Mouse (Mus musculus) heart, embryonic 14.5 days (tissue): ENCODE results near the gene Rtcb. TPM values are rescaled to one million over a fixed set of nuclear protein-coding genes. Genes with fewer than 3 reads are reported as not detected.
A peak's percentile ranks its signal among the peaks of the same experiment; 100 is the strongest.

Experiments
- ATAC-seq: fragments of 200-750 bp; cut with Nextera tagmentation; 2 replicates; pipeline ENCODE4 v1.8.0; 2017; ENCODE audit warnings: low read depth, moderate TSS enrichment; ENCODE audit not compliant: insufficient number of reproducible peaks, insufficient read depth, low FRiP score
- H3K27ac ChIP-seq, 2 experiments: fragments of 200-500 bp in 1 of 2; fragments of 300-500 bp in 1 of 2; sonication (generic) in 1 of 2; replicated peaks in 1 of 2; 2 replicates each; pipeline ENCODE4 v1.5.1; 2012 to 2014; ENCODE audit warnings: low read depth in 2 of 2, low read length in 2 of 2, control low read depth in 1 of 2, mild to moderate bottlenecking in 1 of 2, mixed read lengths in 1 of 2; ENCODE audit not compliant: control insufficient read depth in 1 of 2, insufficient read depth in 1 of 2
- H3K27me3 ChIP-seq: fragments of 300-500 bp; sonication (generic); 2 replicates; pipeline ENCODE4 v1.6.1; 2014; ENCODE audit warnings: mild to moderate bottlenecking, low read length, control low read depth; ENCODE audit not compliant: control insufficient read depth, insufficient read depth
- H3K36me3 ChIP-seq: fragments of 300-500 bp; sonication (generic); 2 replicates; pipeline ENCODE4 v1.6.1; 2014; ENCODE audit warnings: mild to moderate bottlenecking, control low read depth, low read length, mixed read lengths; ENCODE audit not compliant: control insufficient read depth, insufficient read depth
- H3K4me1 ChIP-seq, 2 experiments: fragments of 200-500 bp in 1 of 2; fragments of 300-500 bp in 1 of 2; sonication (generic) in 1 of 2; 2 replicates each; pipeline ENCODE4 v1.6.1; 2012 to 2014; ENCODE audit warnings: low read length in 2 of 2, control low read depth in 1 of 2, mixed read lengths in 1 of 2; ENCODE audit not compliant: control insufficient read depth in 2 of 2, insufficient read depth in 2 of 2
- H3K4me2 ChIP-seq: fragments of 300-500 bp; sonication (generic); 2 replicates; pipeline ENCODE4 v1.6.1; 2014; ENCODE audit warnings: mild to moderate bottlenecking, low read length
- H3K4me3 ChIP-seq, 2 experiments: fragments of 200-500 bp in 1 of 2; fragments of 300-500 bp in 1 of 2; sonication (generic) in 1 of 2; 2 replicates each; pipeline ENCODE4 v1.5.1; 2012 to 2014; ENCODE audit warnings: low read length in 2 of 2, mild to moderate bottlenecking in 2 of 2, control low read depth in 1 of 2, low read depth in 1 of 2, moderate library complexity in 1 of 2; ENCODE audit not compliant: control insufficient read depth in 1 of 2, insufficient read depth in 1 of 2
- H3K9ac ChIP-seq: fragments of 300-500 bp; sonication (generic); 2 replicates; pipeline ENCODE4 v1.6.1; 2014; ENCODE audit warnings: mild to moderate bottlenecking, low read length
- H3K9me3 ChIP-seq: fragments of 300-500 bp; sonication (generic); 2 replicates; pipeline ENCODE4 v1.6.1; 2016; ENCODE audit warnings: low read length, control low read depth; ENCODE audit not compliant: control insufficient read depth
- WGBS: fragments of 180-500 bp; shearing (Covaris S2); extraction: QIAGEN DNeasy Blood & Tissue Kit; methylation state at CpG from one replicate; pipeline ENCODE4 v1.1.7; 2014; 5-methylcytosine and 5-hydroxymethylcytosine counted together
- polyA plus RNA-seq: library from polyadenylated mRNA; unstranded; fragments of >200 nt; fragmentation: Nextera tagmentation; extraction: Ambion mirVana; gene quantifications from 2 replicates; pipeline ENCODE4 v1.2.1, GENCODE M21; 2014

The Rtcb gene
- polyA plus RNA-seq: 107 TPM in 2 replicates

DNA sequence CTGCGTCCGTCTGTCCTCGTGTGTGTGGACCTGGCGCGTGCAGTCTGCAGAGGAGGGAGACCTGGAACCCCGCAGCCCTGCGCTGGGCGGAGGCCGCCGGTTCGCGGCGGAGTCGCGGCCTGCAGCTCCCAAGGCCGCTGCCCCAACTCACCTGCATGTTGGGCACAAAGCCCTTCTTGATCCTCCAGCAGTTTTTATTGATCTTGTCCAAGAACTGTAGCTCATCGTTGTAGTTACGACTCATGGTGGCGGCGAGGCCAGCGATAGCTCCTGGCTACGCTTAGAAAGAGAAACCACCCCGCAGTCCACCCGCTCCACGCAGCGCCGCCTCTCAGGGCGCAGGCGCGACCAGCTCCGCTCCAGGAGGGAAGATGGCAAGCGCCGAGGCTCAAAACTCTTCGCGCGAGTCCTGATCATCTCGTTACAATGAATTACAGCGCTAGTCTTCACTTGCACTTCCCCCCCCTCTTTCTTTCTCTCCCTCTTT is at the start of gene Rtcb:
TSS of gene Rtcb (minus strand) at position 360 of the 487 bp plus-strand sequence.
- Histone ChIP-seq H3K4me2 (peak within 1 kb of the TSS; percentile 89), H3K9me3 (no peaks in the 10 kb centered on the region), H3K27me3 (no peaks in the 10 kb centered on the region), H3K9ac (peak within 1 kb of the TSS; percentile 97), H3K4me1 (peaks cover 2 to 3% of the 10 kb centered on the region in 2 experiments; a peak in 2 of 4 replicates), H3K27ac (peak within 1 kb of the TSS; percentile 75 to 76), H3K4me3 (peak within 1 kb of the TSS; percentile 74 to 99), H3K36me3 (peaks cover 27% of the 10 kb centered on the region)
- WGBS: under 1% methylated on average over 37 of the region's 38 CpGs
- peak; percentile 85 for ATAC-seq

- WGBS: 72% methylated on average over 5 of the region's 5 CpGs
- Histone ChIP-seq H3K36me3 (no peaks in the 10 kb centered on the region), H3K9ac (no peak overlapping the region), H3K4me1 (no peaks in the 10 kb centered on the region), H3K9me3 (no peaks in the 10 kb centered on the region), H3K4me2 (no peak overlapping the region), H3K27me3 (no peaks in the 10 kb centered on the region), H3K4me3 (no peak overlapping the region), H3K27ac (no peak overlapping the region)
- ATAC-seq: no peak
Measured at GRCm38 (mm10) chr10:86006455-86006854, 48.8 kb upstream of the Rtcb start.

- H3K27ac ChIP-seq: no peak overlapping the region
- H3K4me1 ChIP-seq: no peaks in the 10 kb centered on the region
- no peaks in the 10 kb centered on the region for H3K9me3 ChIP-seq
- no peak overlapping the region for H3K9ac ChIP-seq
- H3K4me2 ChIP-seq: no peak overlapping the region
- no peak overlapping the region for H3K4me3 ChIP-seq
- no peak for ATAC-seq
- WGBS: 86% methylated on average over 4 of the region's 4 CpGs
- no peaks in the 10 kb centered on the region for H3K27me3 ChIP-seq
- no peaks in the 10 kb centered on the region for H3K36me3 ChIP-seq
Measured at GRCm38 (mm10) chr10:86000447-86000846, 42.8 kb upstream of the Rtcb start.

DNA sequence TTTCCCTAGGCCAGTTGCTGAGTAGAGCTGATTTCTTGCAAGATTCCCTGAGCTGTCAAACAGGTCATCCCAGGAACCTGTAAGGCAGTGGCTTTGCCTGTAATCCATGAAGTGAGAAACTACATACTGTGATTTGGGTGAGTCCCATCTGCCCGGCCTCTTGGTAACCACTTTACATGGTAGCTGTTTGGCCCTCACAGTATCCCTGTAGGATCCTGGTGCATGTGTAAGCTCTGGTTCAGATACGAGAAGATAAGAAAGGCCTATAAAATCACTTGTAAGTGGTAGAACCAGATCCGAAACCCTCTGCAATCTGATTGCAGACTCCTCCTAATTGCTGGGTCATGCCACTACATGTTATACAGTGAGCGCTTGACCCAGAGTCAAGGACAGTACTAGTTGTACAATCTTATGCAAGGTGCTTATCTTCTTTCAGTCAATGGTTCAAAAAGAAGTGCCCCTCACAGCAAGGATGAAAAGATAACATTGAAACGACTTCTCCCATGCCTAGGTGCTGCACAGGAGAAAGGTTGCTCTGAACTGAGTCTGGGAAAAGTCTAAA is 37.0 kb upstream of the Rtcb start:
- H3K9me3 ChIP-seq: no peaks in the 10 kb centered on the region
- 70% methylated on average over 5 of the region's 5 CpGs for WGBS
- no peaks in the 10 kb centered on the region for H3K36me3 ChIP-seq
- H3K4me2 ChIP-seq: no peak overlapping the region
- ATAC-seq: no peak
- no peak overlapping the region for H3K9ac ChIP-seq
- no peak overlapping the region for H3K4me3 ChIP-seq
- no peaks in the 10 kb centered on the region for H3K4me1 ChIP-seq
- no peak overlapping the region for H3K27ac ChIP-seq
- no peaks in the 10 kb centered on the region for H3K27me3 ChIP-seq

DNA sequence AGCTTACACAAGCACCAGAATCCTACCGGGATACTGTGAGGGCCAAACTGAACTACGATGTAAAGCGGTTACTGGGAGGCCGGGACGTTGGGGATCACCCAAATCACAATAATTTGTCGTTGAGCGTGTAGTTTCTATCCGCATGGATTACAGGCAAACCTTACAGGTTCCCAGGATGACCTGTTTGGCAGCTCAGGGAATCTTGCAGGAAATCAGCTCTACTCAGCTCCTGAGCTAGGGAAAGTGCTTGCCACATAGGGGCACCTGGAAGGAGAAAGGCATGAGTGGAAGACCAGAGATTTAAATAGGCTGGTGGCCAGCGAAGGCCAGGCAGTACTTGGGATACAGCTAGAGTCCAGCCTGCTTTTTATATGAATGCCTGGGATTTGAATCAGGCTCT is 36.2 kb upstream of the Rtcb start:
- WGBS: 84% methylated on average over 9 of the region's 9 CpGs
- H3K27ac ChIP-seq: no peak overlapping the region
- no peaks in the 10 kb centered on the region for H3K27me3 ChIP-seq
- no peak overlapping the region for H3K4me3 ChIP-seq
- no peak overlapping the region for H3K9ac ChIP-seq
- no peak overlapping the region for H3K4me2 ChIP-seq
- H3K9me3 ChIP-seq: no peaks in the 10 kb centered on the region
- no peaks in the 10 kb centered on the region for H3K36me3 ChIP-seq
- no peaks in the 10 kb centered on the region for H3K4me1 ChIP-seq
- ATAC-seq: no peak

GRCm38 (mm10) chr10:85992412-85992811 is 34.8 kb upstream of the Rtcb start:
- H3K9ac ChIP-seq: no peak overlapping the region
- H3K27me3 ChIP-seq: no peaks in the 10 kb centered on the region
- no peaks in the 10 kb centered on the region for H3K9me3 ChIP-seq
- no peaks in the 10 kb centered on the region for H3K4me1 ChIP-seq
- H3K36me3 ChIP-seq: no peaks in the 10 kb centered on the region
- no peak overlapping the region for H3K4me2 ChIP-seq
- H3K27ac ChIP-seq: no peak overlapping the region
- 78% methylated on average over 4 of the region's 4 CpGs for WGBS
- no peak overlapping the region for H3K4me3 ChIP-seq
- ATAC-seq: no peak

- Histone ChIP-seq H3K27me3 (no peaks in the 10 kb centered on the region), H3K36me3 (no peaks in the 10 kb centered on the region), H3K4me3 (no peak overlapping the region), H3K9ac (no peak overlapping the region), H3K27ac (no peak overlapping the region), H3K4me2 (no peak overlapping the region), H3K9me3 (no peaks in the 10 kb centered on the region), H3K4me1 (no peaks in the 10 kb centered on the region)
- no peak for ATAC-seq
- whole genome bisulfite sequencing: 68% methylated on average over 6 of the region's 6 CpGs
Measured at GRCm38 (mm10) chr10:85989412-85990115, 31.9 kb upstream of the Rtcb start.
